Mouse (Mus musculus) stomach, embryonic 15.5 days (tissue): ENCODE results near the gene Cdkn2d. TPM values are rescaled to one million over a fixed set of nuclear protein-coding genes. Genes with fewer than 3 reads are reported as not detected.
"Not testable (repeated sequence)": the region's sequence is repeated elsewhere in the genome, so short reads cannot be mapped to it uniquely, and the experiment has no call there.

Source experiments
- ATAC-seq: fragments of 200-750 bp; cut with Nextera tagmentation; 2 replicates; pipeline ENCODE4 v1.8.0; 2017; ENCODE audit warnings: low read depth, moderate number of reproducible peaks, moderate TSS enrichment; ENCODE audit not compliant: insufficient read depth, low FRiP score
- H3K27ac ChIP-seq: fragments of 300-500 bp; sonication (generic); 2 replicates; pipeline ENCODE4 v1.5.1; 2015; ENCODE audit warnings: mild to moderate bottlenecking, inconsistent platforms
- H3K27me3 ChIP-seq: fragments of 300-500 bp; sonication (generic); replicated peaks from 2 replicates; pipeline ENCODE4 v1.6.1; 2015; ENCODE audit warnings: inconsistent platforms
- H3K36me3 ChIP-seq: fragments of 300-500 bp; sonication (generic); 2 replicates; pipeline ENCODE4 v1.6.1; 2015; ENCODE audit warnings: inconsistent platforms
- H3K4me1 ChIP-seq: fragments of 300-500 bp; sonication (generic); 2 replicates; pipeline ENCODE4 v1.6.1; 2015; ENCODE audit warnings: inconsistent platforms
- H3K4me2 ChIP-seq: fragments of 300-500 bp; sonication (generic); 2 replicates; pipeline ENCODE4 v1.6.1; 2015; ENCODE audit warnings: mild to moderate bottlenecking, inconsistent platforms
- H3K4me3 ChIP-seq: fragments of 300-500 bp; sonication (generic); replicated peaks from 2 replicates; pipeline ENCODE4 v1.5.1; 2015; ENCODE audit warnings: inconsistent platforms
- H3K9ac ChIP-seq: fragments of 300-500 bp; sonication (generic); 2 replicates; pipeline ENCODE4 v1.6.1; 2015; ENCODE audit warnings: inconsistent platforms
- H3K9me3 ChIP-seq: fragments of 300-500 bp; sonication (generic); 2 replicates; pipeline ENCODE4 v1.6.1; 2016; ENCODE audit warnings: inconsistent platforms
- WGBS: fragments of 180-500 bp; shearing (Covaris S2); methylation state at CpG from one replicate; pipeline ENCODE4 v1.1.7; 2015; 5-methylcytosine and 5-hydroxymethylcytosine counted together
- polyA plus RNA-seq: library from polyadenylated mRNA; unstranded; fragments of >200 nt; fragmentation: Nextera tagmentation; extraction: Ambion mirVana; gene quantifications from 2 replicates; pipeline ENCODE4 v1.2.1, GENCODE M21; 2015

Cdkn2d gene
- polyA plus RNA-seq, 1 experiment from 2014 or later: 50.0 TPM

- no peak for ATAC-seq
- no peak overlapping the region for H3K27ac ChIP-seq
- H3K27me3 ChIP-seq: peaks cover 12% of the 10 kb centered on the region
- H3K9ac ChIP-seq: no peak overlapping the region
- H3K9me3 ChIP-seq: no peaks in the 10 kb centered on the region
- H3K4me3 ChIP-seq: no peak overlapping the region
- H3K4me1 ChIP-seq: peaks cover 2% of the 10 kb centered on the region; the same call in 1 of the 2 replicates
- 84% methylated on average over 9 of the region's 9 CpGs for WGBS
- no peak overlapping the region for H3K4me2 ChIP-seq
- H3K36me3 ChIP-seq: no peaks in the 10 kb centered on the region
Measured at GRCm38 (mm10) chr9:21314367-21315140, 23.3 kb upstream of the Cdkn2d start.

DNA sequence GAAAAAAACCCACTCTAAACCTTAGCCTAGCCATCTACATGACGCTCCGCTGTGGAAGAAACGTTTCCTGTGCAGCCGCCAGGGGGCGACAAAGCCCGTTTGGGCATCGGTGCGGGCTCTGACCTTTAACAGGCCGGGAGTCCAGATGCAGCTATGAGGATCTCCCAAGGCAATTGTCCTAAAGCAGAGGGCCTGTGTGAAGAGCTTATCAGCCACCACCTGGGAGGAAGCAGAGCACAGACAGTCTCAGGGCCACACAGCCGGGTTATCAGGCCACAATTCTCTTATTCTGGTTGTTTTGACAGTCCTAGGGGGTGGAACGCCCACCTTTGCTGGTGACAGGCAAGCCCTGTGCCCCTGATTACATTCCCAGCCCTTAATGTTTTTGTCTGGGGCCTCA lies 22.2 kb upstream of the Cdkn2d start:
- Histone ChIP-seq H3K4me2 (no peak overlapping the region), H3K9me3 (no peaks in the 10 kb centered on the region), H3K27ac (no peak overlapping the region), H3K27me3 (peaks cover 12% of the 10 kb centered on the region), H3K36me3 (no peaks in the 10 kb centered on the region), H3K9ac (no peak overlapping the region), H3K4me3 (no peak overlapping the region), H3K4me1 (peaks cover 2% of the 10 kb centered on the region; the same call in 1 of the 2 replicates)
- 8% methylated on average over 11 of the region's 11 CpGs for WGBS
- ATAC-seq: peak; percentile 68; the same call in 1 of the 2 replicates

DNA sequence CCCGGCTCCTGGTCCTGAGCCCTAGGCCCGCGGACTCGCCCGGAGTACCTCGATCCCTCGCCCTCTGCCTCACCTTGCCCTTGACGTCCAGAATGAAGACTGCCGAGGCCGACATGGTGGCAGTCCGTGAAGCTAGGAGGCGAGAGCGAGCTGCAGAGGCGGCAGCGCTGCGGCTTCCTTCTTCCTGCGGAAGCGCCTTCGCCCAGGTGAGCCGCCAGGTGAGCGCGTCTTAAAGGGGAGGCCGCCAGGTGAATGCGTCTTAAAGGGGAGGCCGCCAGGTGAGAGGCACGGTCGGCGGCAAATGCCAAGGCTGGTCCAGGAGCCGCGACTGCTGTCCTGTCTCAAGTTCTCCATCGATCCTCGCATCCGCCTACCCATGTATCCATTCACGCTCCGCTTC lies 20.9 kb upstream of the Cdkn2d start, which contains the start of gene Ap1m2:
TSS of gene Ap1m2 (minus strand) at position 204 of the 400 bp plus-strand sequence.
- WGBS: 8% methylated on average over 35 of the region's 35 CpGs
- Histone ChIP-seq H3K9ac (peak within 1 kb of the TSS; percentile 30; the same call in 1 of the 2 replicates), H3K4me1 (peaks cover 2% of the 10 kb centered on the region; the same call in 1 of the 2 replicates), H3K4me2 (peak within 1 kb of the TSS; percentile 45), H3K9me3 (no peaks in the 10 kb centered on the region), H3K27me3 (peaks cover 12% of the 10 kb centered on the region), H3K27ac (0 out of 2 replicates have a peak within 1 kb of the TSS, but pooled peaks have one; percentile 35), H3K36me3 (no peaks in the 10 kb centered on the region), H3K4me3 (peak within 1 kb of the TSS; percentile 50)
- peak; percentile 53; the same call in 1 of the 2 replicates for ATAC-seq

DNA sequence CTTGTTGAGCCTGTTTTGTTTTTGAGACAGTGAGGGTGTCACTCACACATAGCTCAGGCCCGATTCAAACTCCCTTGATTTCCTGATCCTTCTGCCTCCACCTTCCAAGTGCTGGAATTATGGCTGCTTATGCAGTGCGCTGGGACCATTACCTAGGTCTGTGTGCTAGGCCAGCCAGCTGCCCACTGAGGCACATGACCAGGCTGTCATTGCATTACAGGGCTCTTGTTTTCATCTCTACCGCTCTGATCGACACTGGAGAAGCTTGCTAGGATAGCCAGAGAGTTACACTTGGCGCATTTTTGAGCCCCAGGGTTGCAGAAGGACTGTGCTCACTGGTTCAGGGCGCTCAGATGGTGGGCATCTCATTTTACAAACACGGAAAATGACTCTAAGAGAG lies 20.5 kb upstream of the Cdkn2d start:
- ATAC-seq: no peak
- H3K27ac ChIP-seq: 0 out of 2 replicates have a peak overlapping the region, but pooled peaks have one; percentile 35
- H3K9me3 ChIP-seq: no peaks in the 10 kb centered on the region
- peaks cover 2% of the 10 kb centered on the region; the same call in 1 of the 2 replicates for H3K4me1 ChIP-seq
- no peaks in the 10 kb centered on the region for H3K36me3 ChIP-seq
- H3K4me3 ChIP-seq: peak overlapping the region; percentile 50
- H3K9ac ChIP-seq: peak overlapping the region; percentile 30; the same call in 1 of the 2 replicates
- peak overlapping the region; percentile 45 for H3K4me2 ChIP-seq
- peaks cover 12% of the 10 kb centered on the region for H3K27me3 ChIP-seq
- WGBS: 24% methylated on average over 7 of the region's 7 CpGs

DNA sequence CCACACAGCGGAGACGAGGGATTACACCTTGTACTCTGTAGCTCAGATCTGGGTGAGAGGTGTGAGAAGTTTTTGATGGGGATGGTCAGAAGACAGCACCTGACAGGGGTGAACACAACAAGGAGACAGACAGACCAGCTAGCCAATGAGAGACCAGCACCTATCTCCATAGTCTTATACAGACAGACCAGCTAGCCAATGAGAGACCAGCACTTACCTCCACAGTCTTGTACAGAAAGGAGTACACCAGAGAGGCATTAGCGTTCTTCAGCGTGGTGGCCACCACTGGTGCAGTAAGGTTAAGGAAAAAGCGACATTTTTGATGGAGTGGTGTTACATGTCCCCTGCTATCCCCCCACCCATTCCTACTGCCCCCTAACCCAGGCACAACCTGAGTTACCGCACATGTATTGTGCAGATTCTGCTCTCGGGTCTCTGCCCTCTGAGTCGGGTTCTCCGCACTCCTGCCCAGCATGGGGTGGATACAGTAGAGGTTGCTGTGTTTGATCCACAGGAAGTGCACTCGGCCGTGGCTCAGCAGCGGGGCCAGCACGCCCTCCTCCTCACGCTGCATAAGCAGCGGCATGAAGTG lies 18.0 kb upstream of the Cdkn2d start:
- Histone ChIP-seq H3K27me3 (peaks cover 12% of the 10 kb centered on the region), H3K4me1 (peaks cover 2% of the 10 kb centered on the region; the same call in 1 of the 2 replicates), H3K4me2 (no peak overlapping the region), H3K9me3 (no peaks in the 10 kb centered on the region), H3K27ac (no peak overlapping the region), H3K36me3 (no peaks in the 10 kb centered on the region), H3K9ac (no peak overlapping the region), H3K4me3 (no peak overlapping the region)
- ATAC-seq: no peak
- WGBS: 65% methylated on average over 15 of the region's 15 CpGs

DNA sequence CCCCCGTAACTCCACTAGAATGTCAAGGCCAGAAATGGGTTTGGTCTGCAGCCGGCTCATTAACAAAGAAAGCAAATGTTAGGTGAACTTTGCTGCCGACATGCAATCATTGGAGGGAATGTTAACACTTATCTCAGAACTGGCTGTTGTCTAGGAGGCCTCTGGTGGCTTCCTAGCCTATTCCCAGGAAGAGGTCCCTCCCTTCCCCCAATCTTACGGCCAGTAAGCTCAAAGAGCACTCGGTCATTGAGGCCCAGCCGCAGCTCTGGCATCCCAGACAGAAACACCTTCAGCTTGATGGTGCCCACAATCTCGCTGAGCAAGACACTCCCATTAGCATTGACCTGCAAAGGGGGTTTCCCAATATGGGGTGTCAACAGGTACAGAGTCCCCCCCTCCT lies 13.9 kb upstream of the Cdkn2d start:
- no peak for ATAC-seq
- H3K4me2 ChIP-seq: no peak overlapping the region
- no peaks in the 10 kb centered on the region for H3K9me3 ChIP-seq
- H3K27me3 ChIP-seq: no peaks in the 10 kb centered on the region
- no peak overlapping the region for H3K27ac ChIP-seq
- H3K4me3 ChIP-seq: no peak overlapping the region
- WGBS: 79% methylated on average over 7 of the region's 7 CpGs
- H3K4me1 ChIP-seq: no peaks in the 10 kb centered on the region
- peaks cover 9% of the 10 kb centered on the region; the same call in 1 of the 2 replicates for H3K36me3 ChIP-seq
- no peak overlapping the region for H3K9ac ChIP-seq

DNA sequence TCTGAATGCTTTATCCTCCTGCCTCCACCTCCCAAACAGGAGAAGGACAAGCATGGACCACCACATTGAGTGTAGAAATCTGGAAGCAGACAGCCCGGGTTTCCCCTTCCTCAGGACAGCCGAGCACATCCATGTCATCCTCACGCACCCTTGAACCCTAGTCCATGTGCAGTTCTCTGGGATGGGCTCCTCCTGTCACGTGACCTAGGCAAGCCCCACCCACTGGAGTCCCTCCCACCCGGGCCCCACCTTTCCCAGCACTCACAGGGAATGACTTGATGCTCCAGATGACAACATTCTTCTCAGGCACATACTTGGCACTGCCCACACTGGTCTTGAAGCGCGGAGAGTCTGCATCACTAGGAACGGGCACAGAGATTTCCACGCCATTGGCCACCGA lies 7.8 kb upstream of the Cdkn2d start:
- Histone ChIP-seq H3K4me1 (no peaks in the 10 kb centered on the region), H3K4me2 (no peak overlapping the region), H3K27ac (no peak overlapping the region), H3K4me3 (no peak overlapping the region), H3K36me3 (peaks cover 9% of the 10 kb centered on the region; the same call in 1 of the 2 replicates), H3K9me3 (no peaks in the 10 kb centered on the region), H3K9ac (no peak overlapping the region), H3K27me3 (no peaks in the 10 kb centered on the region)
- no peak for ATAC-seq
- 84% methylated on average over 10 of the region's 10 CpGs for WGBS

- 84% methylated on average over 3 of the region's 3 CpGs for WGBS
- no peak for ATAC-seq
- H3K9me3 ChIP-seq: no peaks in the 10 kb centered on the region
- no peak overlapping the region for H3K9ac ChIP-seq
- no peaks in the 10 kb centered on the region for H3K36me3 ChIP-seq
- H3K4me2 ChIP-seq: no peak overlapping the region
- no peak overlapping the region for H3K4me3 ChIP-seq
- H3K27me3 ChIP-seq: no peaks in the 10 kb centered on the region
- H3K4me1 ChIP-seq: peaks cover 17% of the 10 kb centered on the region
- H3K27ac ChIP-seq: no peak overlapping the region
Measured at GRCm38 (mm10) chr9:21292271-21292670, 1.1 kb upstream of the Cdkn2d start.

GRCm38 (mm10) chr9:21291868-21292267 lies 661 bp upstream of the Cdkn2d start:
- not testable (repeated sequence) for ATAC-seq, H3K36me3 ChIP-seq
- WGBS: 12% methylated on average over 7 of the region's 7 CpGs

GRCm38 (mm10) chr9:21290589-21290988 lies 618 bp downstream of the Cdkn2d start:
- under 1% methylated on average over 20 of the region's 20 CpGs for WGBS
- no peak for ATAC-seq
- Histone ChIP-seq H3K27ac (peak overlapping the region; percentile 76), H3K4me2 (peak overlapping the region; percentile 78), H3K27me3 (no peaks in the 10 kb centered on the region), H3K9ac (peak overlapping the region; percentile 81), H3K4me3 (peak overlapping the region; percentile 79), H3K9me3 (no peaks in the 10 kb centered on the region), H3K4me1 (peaks cover 29% of the 10 kb centered on the region), H3K36me3 (no peaks in the 10 kb centered on the region)

More at GRCm38 (mm10) chr9:21291868-21292267, 661 bp upstream of the Cdkn2d start:
- Histone ChIP-seq H3K27ac (peak overlapping the region; percentile 86), H3K4me3 (peak overlapping the region; percentile 79), H3K4me2 (peak overlapping the region; percentile 58), H3K9ac (peak overlapping the region; percentile 17; the same call in 1 of the 2 replicates), H3K4me1 (peaks cover 21% of the 10 kb centered on the region)
- H3K9me3 ChIP-seq, H3K27me3 ChIP-seq: not testable (repeated sequence)

- H3K9me3 ChIP-seq: no peaks in the 10 kb centered on the region
- H3K4me1 ChIP-seq: peaks cover 29% of the 10 kb centered on the region
- WGBS: 88% methylated on average over 2 of the region's 2 CpGs
- no peak overlapping the region for H3K9ac ChIP-seq
- H3K27me3 ChIP-seq: no peaks in the 10 kb centered on the region
- peak overlapping the region; percentile 79 for H3K4me3 ChIP-seq
- H3K36me3 ChIP-seq: no peaks in the 10 kb centered on the region; the same call in 1 of the 2 replicates
- ATAC-seq: no peak
- H3K27ac ChIP-seq: no peak overlapping the region
- peak overlapping the region; percentile 78 for H3K4me2 ChIP-seq
Measured at GRCm38 (mm10) chr9:21289337-21289671, 1.9 kb downstream of the Cdkn2d start.
